Mouse (Mus musculus) ZHBTc4 (cell line): ENCODE measurements around the gene Zfp872.
"Not testable (repeated sequence)": the region's sequence is repeated elsewhere in the genome, so short reads cannot be mapped to it uniquely, and the experiment has no call there.

Source experiments
- DNase-seq: peaks from one replicate; pipeline ENCODE4 v3.0.0-alpha.2; 2011; ENCODE audit warnings: low read depth, low spot score

The Zfp872 gene

DNA sequence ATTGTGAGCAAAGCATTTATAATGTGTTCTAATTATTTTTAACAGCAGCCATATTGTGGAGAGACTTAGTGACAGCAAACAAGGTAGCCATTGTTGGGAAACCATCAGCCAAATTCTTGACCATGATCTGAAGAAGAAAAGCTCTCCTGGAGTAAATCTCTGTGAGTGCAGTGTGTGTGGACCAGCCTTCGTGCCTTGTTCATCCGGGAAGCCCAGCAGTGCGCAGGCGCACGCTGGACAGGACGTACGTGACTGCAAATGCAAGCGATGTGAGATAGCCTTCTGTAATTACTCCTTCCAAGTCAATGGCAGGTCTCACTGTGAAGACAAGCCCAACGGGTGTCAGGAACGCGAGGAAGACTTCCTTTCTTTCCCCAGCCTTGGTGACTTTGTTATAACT, 18.6 kb upstream of the Zfp872 start:
- DNase-seq: no peak

DNA sequence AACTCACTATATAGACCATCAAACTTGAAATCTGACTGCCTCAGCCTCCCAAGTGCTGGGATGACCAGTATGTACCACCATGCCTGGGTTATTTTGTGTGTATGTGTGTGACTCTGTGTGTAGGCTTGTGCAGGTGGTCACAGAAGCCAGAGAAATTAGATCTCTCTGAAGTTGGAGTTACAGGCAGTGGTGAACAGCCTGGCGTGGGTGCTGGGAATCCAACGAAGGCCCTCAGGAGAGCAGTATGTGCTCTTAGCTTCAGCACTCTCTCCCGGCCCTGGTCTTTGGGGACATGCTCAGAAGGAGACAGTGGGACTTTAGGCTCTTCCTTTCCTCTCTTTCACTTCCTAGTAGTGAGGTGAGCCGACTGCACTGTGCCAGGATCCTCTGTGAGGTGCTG, 15.6 kb upstream of the Zfp872 start:
- no peak for DNase-seq

DNA sequence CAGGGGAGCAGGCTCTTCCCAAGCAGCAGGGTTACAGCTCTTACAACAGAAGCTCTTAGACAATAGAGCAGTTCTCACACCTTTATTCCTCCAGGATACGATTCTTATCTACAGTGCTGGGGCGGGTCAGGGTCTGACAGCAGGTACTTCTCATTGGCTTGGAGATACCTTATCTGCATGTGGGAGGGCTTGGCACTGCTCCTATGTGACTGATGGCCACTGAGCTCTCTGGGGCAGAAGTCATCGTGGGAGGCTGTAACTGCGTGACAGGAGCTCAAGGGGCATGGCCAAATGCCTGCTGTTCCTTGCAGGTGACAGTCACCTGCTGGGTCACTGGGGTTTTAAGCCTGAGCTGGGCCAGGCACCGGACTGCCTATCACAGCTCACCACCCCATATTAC, 8.5 kb downstream of the Zfp872 start:
- no peak for DNase-seq

DNA sequence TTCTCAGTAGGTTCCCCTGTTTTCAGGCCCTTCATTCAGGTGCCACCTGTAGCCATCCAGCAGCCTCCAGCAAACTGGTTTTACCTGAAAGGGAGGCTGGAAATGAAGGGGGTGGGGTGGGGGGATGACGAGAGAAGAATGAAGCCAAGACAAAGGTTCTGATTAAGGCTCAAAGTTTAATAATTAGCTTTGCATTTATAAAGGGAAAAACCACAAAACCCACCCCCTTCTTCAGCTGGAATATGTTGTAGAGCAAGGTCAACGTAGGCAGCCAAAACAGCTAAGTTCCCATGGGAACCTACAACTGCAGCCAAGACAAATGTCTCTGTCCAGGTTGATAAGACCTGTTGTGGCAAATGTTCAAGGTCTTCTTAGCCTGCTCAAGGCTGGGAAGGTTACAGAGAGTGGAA, 25.9 kb downstream of the Zfp872 start:
- no peak for DNase-seq

DNA sequence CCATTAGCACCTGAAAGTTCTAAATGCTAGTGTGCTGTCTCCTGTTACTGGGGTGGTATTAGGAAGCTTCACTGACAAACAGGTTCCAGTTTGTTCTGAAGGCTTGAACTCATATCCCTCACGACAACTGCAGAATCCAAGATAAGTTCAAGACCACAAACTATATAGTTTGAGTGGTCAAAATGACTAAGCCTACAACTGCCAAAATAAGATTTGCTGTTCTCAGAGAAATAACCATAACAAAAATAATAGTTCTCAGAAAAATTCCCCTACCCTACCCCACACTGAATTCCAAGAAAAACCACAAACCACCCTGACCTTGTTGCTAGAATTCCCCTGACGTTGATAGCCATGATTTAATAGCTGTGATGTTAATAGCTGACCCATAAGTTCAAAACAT, 26.7 kb downstream of the Zfp872 start:
- no peak for DNase-seq

DNA sequence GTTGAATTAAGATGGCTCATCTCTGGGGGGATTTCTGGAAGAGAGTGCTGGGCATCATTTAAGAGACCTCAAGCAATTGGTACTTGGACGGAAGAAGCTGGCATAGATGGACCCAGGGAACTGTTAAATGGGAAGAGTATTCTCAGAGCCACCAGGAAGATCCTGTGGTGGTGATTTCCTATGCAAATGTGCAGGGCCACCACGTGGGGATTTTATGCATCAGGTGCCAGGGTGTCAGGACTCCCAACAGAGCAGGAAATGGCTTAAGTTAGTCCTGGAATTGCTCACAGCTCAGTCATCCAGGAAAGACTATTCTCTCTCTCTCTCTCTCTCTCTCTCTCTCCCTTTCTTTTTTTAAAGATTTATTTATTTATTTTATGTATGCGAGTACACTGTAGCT, 28.8 kb downstream of the Zfp872 start:
- peak; percentile 58 for DNase-seq

DNA sequence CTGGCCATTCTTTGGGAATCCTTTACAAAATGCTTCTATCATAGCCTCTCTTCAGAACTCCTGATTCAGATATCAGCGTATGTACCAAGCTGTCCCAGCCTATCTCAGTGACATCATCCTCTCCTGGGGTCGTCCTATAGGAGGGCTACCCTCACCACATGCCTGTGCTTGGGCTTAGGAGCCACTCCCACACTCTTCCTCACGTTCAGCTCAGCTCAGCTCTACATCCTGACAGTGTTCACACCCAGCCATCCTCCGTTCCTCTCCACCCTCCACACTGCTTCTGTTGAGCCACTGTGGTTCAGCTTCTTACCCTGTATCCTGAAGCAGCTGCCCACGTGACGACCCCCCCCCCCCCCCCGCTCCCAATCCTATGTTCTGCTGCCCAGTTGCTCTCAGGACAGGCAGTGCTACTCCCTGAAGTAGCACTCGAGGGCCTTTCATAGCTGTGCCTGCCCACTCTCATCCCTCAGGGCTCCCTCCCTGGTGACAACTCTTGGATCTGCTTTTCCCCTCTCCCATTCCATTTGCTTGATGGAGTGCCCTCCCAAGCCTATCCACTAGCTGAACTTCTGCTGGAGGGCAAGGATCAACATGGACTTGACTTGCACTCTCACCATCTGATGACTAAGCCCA, 30.1 kb downstream of the Zfp872 start:
- no peak for DNase-seq

DNA sequence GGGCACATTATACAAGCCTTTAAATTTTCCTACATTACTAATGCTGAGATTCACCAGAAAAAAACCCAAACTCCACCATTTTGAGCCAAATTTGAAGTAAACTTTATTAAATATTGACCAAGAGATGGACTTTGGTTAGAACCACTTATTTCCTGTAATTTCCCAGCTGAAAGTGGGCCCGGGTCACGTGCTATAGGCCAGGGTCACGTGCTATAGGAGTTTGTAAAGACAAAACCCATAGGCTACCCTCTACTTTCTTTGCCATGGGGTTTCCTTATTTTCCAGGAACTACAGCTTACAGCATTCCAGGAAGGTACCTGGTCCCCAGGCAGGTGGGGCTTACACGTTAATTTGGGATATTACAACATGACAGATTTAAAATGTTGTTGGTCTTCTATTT, 36.2 kb downstream of the Zfp872 start:
- no peak for DNase-seq

DNA sequence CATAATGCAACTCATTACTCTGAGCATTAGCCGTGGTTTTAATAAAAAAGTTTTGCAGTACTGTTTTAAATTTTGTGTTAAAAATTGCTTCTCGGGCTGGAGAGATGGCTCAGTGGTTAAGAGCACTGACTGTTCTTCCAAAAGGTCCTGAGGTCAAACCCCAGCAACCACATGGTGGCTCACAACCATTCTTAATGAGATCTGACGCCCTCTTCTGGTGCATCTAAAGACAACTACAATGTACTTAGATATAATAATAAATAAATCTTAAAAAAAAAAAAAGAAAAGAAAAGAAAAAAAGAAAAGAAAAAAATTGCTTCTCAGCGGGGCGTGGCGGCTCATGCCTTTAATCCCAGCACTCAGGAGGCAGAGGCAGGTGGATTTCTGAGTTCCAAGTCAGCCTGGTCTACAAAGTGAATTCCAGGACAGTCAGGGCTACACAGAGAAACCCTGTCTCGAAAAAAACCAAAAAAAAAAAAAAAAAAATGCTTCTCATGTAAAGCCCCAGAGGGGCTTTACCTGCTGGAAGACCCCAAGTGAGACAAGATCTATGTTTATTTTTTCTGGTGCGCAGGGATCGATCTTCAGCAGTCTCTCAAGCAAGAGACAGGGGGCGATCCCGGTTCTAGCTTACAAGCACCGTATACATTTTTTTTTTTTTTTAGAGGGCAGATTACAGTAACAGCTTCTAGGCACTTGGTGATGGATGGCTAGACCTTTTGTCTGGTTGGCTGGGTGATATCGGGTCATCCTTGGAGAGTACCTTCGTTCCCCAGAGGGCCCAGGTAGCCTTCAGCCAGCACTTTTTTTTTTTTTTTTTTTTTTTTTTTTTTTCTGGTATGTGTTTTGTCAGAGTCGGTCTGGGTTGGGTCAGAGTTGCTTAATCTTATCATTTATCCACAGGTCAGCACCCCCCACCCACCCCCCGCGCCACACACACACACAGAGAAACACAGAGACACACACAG, 36.9 kb downstream of the Zfp872 start:
- DNase-seq: peak; percentile 77

DNA sequence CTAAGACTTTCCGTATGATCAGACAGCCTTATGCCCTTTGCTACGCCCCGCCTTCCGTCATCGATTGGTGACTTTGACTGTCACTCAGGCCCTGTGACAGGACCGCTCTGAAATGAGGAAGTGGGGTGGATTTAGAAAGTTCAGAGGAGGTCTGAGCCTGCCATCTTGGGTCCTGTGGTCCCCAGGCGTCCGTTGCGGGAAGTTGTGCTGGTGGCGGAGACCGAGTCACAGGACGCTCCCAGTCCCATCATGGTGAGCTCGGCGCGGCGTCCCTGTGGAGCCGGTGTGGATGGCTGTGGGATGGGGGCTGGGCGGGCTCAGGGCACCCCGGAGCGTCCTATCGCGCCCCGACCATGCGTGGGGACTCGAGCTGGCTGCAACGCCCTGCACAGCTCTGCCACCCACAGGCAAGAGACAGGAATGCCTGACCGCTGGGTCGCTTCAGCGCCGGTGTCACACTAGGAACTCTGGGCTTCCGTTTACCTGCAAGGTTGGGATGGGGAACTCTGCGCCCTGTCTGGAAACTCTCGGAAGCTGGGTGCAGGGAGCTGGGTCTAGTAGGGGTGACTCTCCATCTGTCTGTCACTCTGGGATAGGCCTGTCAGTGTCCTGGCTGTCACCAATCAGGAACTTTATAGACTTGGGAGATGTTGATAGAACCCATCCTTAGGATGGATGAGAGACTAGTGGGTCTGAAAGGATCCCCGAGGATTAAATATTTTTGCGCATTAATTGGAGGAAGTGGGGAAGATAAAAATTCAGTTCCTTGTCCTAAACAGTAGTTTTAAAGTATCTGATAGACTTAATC, 37.9 kb downstream of the Zfp872 start, which contains the start of gene Zfp809:
Zfp809 (plus strand) TSS at position 134 of the 808 bp plus-strand sequence.
- DNase-seq: peak; percentile 99

DNA sequence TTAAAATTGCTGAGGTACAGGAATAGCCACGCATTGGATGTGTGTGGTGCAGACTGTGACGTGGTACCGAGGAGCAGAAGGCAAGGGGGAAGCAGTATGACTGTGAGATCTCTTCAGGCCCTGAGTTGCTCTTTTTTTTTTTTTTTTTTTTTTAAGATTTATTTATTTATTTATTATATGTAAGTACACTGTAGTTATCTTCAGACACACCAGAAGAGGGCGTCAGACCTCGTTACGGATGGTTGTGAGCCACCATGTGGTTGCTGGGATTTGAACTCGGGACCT, 38.4 kb downstream of the Zfp872 start:
- not testable (repeated sequence) for DNase-seq

DNA sequence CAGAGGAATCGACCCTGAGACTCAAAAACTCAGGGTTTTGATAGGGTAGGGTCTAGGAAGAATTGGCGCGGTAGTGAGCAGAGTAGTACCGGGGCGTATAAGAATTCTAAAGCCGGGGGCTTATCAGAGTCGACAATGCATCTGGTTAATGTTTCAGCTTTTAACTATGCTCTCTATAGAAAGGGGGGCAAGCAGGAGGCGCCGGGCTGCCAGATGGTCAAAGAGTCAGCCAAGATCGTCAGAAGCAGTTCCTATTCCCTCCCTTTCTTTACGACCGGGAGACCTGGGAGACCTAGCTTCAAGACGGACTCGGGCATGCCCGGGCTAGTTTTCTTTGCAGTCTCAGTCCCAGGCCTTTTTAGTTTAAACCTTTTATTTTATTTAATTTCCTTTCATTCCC, 39.0 kb downstream of the Zfp872 start:
- peak; percentile 87 for DNase-seq

DNA sequence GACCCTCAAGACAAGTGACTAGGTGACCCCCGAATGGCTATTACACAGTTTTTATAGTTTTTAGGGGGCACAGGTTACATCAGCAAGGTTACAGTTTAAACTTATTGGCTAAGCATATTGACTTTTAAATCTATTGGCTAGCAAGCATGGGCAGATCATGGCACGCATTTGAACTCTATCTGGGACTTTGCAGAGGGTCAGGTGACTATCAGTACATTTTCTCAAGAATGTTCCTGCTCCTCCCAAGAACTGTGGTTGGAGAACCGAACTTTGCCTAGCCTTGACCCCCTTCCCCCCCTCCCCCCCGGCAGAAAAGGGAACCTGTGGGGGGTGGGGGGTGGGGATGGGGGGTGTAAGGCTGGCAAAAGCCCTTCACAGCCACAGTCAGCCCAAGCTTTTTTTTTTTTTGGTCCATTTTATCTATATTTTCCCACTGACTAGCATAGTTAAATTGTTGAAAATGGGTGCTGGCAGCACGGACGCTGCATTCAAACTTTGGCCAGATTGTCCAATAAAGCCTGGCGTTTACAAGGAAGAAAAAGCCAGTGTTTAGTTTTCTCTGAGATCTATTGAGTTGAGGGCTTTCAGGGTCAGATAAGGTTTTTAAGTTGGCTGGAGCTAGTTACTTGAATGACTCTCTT, 41.6 kb downstream of the Zfp872 start:
- DNase-seq: no peak

DNA sequence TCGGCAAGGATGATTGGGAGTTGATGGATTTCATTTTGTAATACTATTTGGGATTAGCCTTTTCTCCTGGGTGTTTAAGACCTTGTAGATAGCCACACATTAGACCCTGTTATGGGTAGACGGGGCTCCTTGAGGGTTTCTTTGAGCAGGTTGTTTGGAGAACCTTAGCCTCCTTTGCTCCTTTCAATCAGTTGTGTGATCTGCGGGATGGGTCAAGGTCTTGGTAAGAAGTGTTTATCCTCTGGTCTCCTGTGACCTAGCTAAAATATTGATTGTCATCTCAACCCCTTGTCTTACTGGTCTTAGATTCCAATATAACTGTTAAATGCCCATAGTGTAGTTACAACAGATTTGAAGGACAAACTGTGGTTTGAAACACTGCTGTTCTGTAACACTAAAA, 42.2 kb downstream of the Zfp872 start:
- no peak for DNase-seq

DNA sequence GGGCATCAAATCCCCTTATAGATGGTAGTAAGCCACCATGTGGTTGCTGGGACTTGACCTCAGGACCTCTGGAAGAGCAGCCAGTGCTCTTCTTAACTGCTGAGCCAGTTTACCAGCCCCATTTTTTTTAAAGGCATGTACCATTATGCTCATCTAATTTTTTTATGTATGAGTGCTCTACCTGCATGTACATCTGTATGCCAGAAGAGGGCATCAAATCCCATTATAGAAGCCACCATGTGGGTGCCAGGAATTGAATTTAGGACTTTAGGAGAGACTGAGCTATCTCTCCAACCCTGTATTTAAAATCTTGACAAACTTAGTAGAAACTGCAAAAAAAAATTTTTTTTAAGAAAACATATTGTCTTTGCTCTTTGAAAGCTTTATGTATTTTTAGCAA, 42.7 kb downstream of the Zfp872 start:
- peak; percentile 52 for DNase-seq

DNA sequence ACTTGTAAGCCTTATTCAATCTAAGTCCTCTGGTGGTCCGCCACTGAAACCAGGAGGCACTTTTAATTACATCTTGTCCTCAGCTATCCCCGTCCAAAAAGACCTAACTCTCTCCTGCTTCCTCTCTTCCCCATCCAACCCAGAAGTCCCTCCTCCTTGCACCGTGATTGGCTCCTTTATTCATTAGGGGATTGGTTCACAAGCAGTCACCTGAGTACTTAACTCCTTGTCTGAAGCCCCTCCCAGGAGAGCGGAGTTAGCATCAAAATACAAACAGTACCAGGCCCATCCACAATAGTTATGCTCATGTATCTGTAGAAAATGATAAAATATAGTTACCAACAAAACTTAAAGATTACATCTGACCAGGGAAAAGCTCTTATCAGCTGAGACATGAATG, 52.1 kb downstream of the Zfp872 start:
- peak; percentile 91 for DNase-seq

DNA sequence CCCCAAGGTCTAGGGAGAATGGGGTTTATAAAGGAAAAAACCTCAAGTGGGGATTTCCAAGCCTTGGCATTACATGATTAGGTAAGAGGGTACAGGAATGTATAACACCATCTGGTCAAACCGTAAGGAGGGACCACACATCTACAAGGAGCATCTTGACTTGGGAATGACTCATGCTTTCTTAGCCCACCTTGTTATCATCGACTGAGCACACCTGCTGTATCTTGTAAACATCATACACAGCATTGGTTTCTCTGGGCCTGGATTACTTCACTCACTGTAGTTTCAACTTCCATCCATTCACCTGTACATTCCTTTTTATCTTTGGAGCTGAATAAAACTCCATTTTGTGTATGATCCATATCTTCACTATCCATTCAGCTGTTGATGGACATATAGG, 56.4 kb downstream of the Zfp872 start:
- no peak for DNase-seq
